Mouse (Mus musculus) left cerebral cortex, adult 18-20 months (tissue): ENCODE results near the gene Sstr3. TPM values are rescaled to one million over a fixed set of nuclear protein-coding genes. Genes with fewer than 3 reads are reported as not detected.
A peak's percentile ranks its signal among the peaks of the same experiment; 100 is the strongest.

Experiments used
- DNase-seq, 2 experiments: peaks; one replicate each; pipeline ENCODE4 v3.0.0; 2021 to 2022; ENCODE audit warnings: low spot score in 2 of 2, mixed read lengths in 1 of 2
- long read RNA-seq, 2 experiments: library from polyadenylated mRNA; stranded (forward); transcript quantifications; one replicate each; pipeline ENCODE4 v2.0.0; 2021
- total RNA-seq, 2 experiments: library from RNA; stranded (reverse); gene quantifications; 2 replicates each; pipeline ENCODE4 v1.2.3; 2021

The Sstr3 gene
- 10 to 100 TPM; 22.1 to 25.2 TPM for total RNA-seq
- long read RNA-seq, experiment 1, full-length matches to known transcripts = 5 of 17 reads
- long read RNA-seq, experiment 1, partial matches to known transcripts = 1 of 17 reads
- long read RNA-seq, experiment 1, other reads (novel, unspliced or antisense) = 11 of 17 reads
- long read RNA-seq, experiment 2, partial matches to known transcripts = 5 of 6 reads
- long read RNA-seq, experiment 2, other reads (novel, unspliced or antisense) = 1 of 6 reads

GRCm38 (mm10) chr15:78544561-78545001 is at the start of gene Sstr3:
Gene Sstr3, minus strand, starts transcription at chr15:78544685.
- DNase-seq = peak; percentile 51 to 70

- DNase-seq = no peak
These were observed 49.5 kb upstream of the Sstr3 start for GRCm38 (mm10) chr15:78593896-78594425.

- DNase-seq = no peak
These were observed 48.0 kb upstream of the Sstr3 start for GRCm38 (mm10) chr15:78592452-78592968.

- no peak for DNase-seq
These were observed 47.4 kb upstream of the Sstr3 start for GRCm38 (mm10) chr15:78591680-78592451.

GRCm38 (mm10) chr15:78590785-78591184 is 46.3 kb upstream of the Sstr3 start:
- DNase-seq = no peak

- DNase-seq = no peak
These were observed 45.5 kb upstream of the Sstr3 start for GRCm38 (mm10) chr15:78589936-78590335.

- DNase-seq = no peak
These were observed 44.4 kb upstream of the Sstr3 start for GRCm38 (mm10) chr15:78588900-78589299.

GRCm38 (mm10) chr15:78588049-78588448 is 43.6 kb upstream of the Sstr3 start:
- no peak for DNase-seq

- DNase-seq = peak; percentile 89 to 90
These were observed 42.8 kb upstream of the Sstr3 start for GRCm38 (mm10) chr15:78587050-78587994.

GRCm38 (mm10) chr15:78585404-78585803 is 40.9 kb upstream of the Sstr3 start:
- no peak for DNase-seq

GRCm38 (mm10) chr15:78583352-78583751 is 38.9 kb upstream of the Sstr3 start:
- peak in 1 of 2 experiments; percentile 23 for DNase-seq

- DNase-seq = no peak
These were observed 31.9 kb upstream of the Sstr3 start for GRCm38 (mm10) chr15:78576284-78576810.

- DNase-seq = no peak
These were observed 28.3 kb upstream of the Sstr3 start, which contains the start of gene Rac2 for GRCm38 (mm10) chr15:78572658-78573397. Gene Rac2, minus strand, starts transcription at chr15:78572783.

- DNase-seq = no peak
These were observed 27.8 kb upstream of the Sstr3 start for GRCm38 (mm10) chr15:78572270-78572600.

- DNase-seq = no peak
These were observed 27.2 kb upstream of the Sstr3 start for GRCm38 (mm10) chr15:78571554-78572269.

GRCm38 (mm10) chr15:78570170-78570569 is 25.7 kb upstream of the Sstr3 start:
- DNase-seq = no peak

- no peak for DNase-seq
These were observed 23.2 kb upstream of the Sstr3 start for GRCm38 (mm10) chr15:78567608-78568120.

GRCm38 (mm10) chr15:78564764-78565435 is 20.4 kb upstream of the Sstr3 start:
- no peak for DNase-seq
